Mouse (Mus musculus) left cerebral cortex, adult 2 months (tissue): ENCODE results near the gene Apobec1. TPM values are rescaled to one million over a fixed set of nuclear protein-coding genes. Genes with fewer than 3 reads are reported as not detected.
"Not testable (repeated sequence)": the region's sequence is repeated elsewhere in the genome, so short reads cannot be mapped to it uniquely, and the experiment has no call there.

Experiments
- DNase-seq, 2 experiments: peaks; one replicate each; pipeline ENCODE4 v3.0.0; 2021 to 2022; ENCODE audit warnings: low spot score in 2 of 2, mixed read lengths in 1 of 2; ENCODE audit errors: extremely low spot score in 1 of 2
- H3K27ac ChIP-seq: fragments of 200-600 bp; 2 replicates; pipeline ENCODE4 v1.8.1; 2022
- H3K4me3 ChIP-seq: fragments of 200-600 bp; 2 replicates; pipeline ENCODE4 v1.8.1; 2022
- CTCF ChIP-seq: fragments of 200-600 bp; IDR thresholded peaks from 2 replicates; pipeline ENCODE4 v1.8.1; 2022; ENCODE audit warnings: antibody characterized with exemption, mild to moderate bottlenecking, moderate library complexity
- intact Hi-C: fragments of 180-260 bp; cut with DNase I; formaldehyde crosslinking; loops from one replicate; pipeline ENCODE4 v1.15.1; 2025
- total RNA-seq, 2 experiments: library from RNA; stranded (reverse); gene quantifications; 2 replicates each; pipeline ENCODE4 v1.2.3; 2021

The Apobec1 gene
- total RNA-seq, 2 experiments from 2014 or later: 1.3 to 1.9 TPM

DNA sequence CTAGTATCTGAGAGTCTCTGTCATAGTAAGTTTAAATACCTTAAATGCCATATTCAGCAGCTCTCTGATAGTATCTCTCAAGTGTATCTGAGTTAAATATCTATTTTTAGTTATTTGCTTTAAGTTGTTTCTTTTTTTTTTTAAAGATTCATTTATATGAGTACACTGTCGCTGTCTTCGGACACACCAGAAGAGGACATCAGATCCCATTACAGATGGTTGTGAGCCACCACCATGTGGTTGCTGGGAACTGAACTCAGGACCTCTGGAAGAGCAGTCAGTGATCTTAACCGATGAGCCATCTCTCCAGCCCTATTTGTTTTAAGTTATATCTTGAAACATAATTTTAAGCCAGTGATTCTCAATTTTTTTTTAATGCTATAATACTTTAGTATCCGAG lies 1.2 kb downstream of the Apobec1 start:
- no peak overlapping the region for H3K4me3 ChIP-seq
- no peak for DNase-seq
- TF ChIP-seq CTCF: no peak
- intact Hi-C loops: no loop called here
- H3K27ac ChIP-seq: no peak overlapping the region

DNA sequence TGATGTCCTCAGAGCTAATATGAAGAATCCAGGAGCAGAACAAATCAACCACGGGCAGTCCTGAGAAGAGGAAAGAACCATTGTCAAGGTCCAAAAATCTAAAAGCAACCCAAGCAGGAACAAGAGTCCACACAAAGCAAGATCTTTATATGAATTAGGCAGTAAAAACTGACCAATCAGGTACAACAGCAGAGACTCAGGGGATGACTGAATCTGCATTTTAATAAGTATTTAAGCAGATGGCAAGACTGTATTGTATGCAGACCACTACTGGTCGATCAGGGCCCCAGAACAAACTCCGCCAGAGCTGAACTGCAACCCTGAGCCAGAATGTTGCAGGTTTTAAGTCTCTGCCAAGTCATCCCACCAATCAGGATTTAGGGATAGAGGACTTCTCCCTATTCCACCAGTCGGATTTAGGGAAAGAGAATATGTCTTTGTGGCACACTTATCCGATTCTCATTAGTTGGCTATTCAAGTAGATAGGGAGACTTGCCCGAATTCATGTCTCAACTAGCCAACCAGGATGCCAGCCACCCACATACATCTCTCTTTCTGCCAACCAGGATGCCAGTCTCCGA lies 2.1 kb downstream of the Apobec1 start:
- intact Hi-C loops: no loop called here
- TF ChIP-seq CTCF: no peak
- no peak for DNase-seq
- H3K4me3 ChIP-seq: no peak overlapping the region
- no peak overlapping the region for H3K27ac ChIP-seq

- intact Hi-C loops: no loop called here
- no peak for DNase-seq
- Histone ChIP-seq H3K27ac (no peak overlapping the region), H3K4me3 (no peak overlapping the region)
- TF ChIP-seq CTCF: no peak
These were observed 3.0 kb downstream of the Apobec1 start for GRCm38 (mm10) chr6:122599054-122599737.

GRCm38 (mm10) chr6:122598436-122598835 lies 3.8 kb downstream of the Apobec1 start:
- Histone ChIP-seq H3K27ac (no peak overlapping the region), H3K4me3 (no peak overlapping the region)
- DNase-seq: no peak
- TF ChIP-seq CTCF: no peak
- intact Hi-C loops: no loop called here

- H3K27ac ChIP-seq: no peak overlapping the region
- no peak overlapping the region for H3K4me3 ChIP-seq
- TF ChIP-seq CTCF: no peak
- intact Hi-C loops: no loop called here
- DNase-seq: no peak
These were observed 4.2 kb downstream of the Apobec1 start for GRCm38 (mm10) chr6:122598014-122598413.

GRCm38 (mm10) chr6:122596608-122597007 lies 5.6 kb downstream of the Apobec1 start:
- Histone ChIP-seq H3K27ac (no peak overlapping the region), H3K4me3 (no peak overlapping the region)
- intact Hi-C loops: no loop called here
- TF ChIP-seq CTCF: no peak
- DNase-seq: no peak

DNA sequence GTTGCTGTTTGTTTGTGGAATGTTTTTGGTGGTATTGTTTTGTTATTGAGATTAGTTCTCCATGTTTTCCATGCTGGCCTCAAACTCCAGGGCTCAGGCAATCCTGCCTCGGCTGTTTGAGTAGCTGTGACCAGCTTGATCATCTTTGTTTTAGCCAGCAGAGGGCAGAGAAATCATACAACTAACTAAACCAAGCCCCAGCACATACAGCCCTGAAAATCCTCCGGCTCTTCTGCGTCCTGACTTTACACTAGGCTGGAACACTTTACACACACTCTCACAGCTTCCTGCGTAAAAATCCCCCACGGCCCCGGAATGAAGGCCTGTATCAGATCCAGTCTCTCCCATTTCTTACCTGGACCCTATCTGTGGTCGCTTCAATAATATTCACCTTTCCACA lies 6.6 kb downstream of the Apobec1 start:
- TF ChIP-seq CTCF: peak; percentile 55
- DNase-seq: peak in 1 of 2 experiments; percentile 11
- H3K27ac ChIP-seq: no peak overlapping the region
- no peak overlapping the region for H3K4me3 ChIP-seq
- intact Hi-C loops: no loop called here

DNA sequence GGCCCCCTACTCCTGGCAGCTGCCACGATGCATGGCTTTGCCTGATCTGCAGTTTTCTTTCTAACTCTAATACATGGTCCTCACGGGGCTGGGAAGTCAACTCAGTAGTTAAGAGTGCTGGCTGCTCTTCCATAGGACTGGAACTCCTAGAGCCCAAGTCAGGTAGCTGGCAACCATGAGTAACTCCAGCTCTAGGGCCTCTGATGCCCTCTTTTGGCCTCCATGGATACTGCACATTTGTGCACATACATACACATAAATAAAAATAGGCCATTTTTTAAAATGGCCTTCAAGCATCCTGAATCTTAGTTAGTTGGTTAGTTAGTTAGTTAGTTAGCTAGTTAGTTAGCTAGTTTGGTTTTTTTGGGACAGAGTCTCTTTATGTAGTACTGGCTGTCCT lies 9.3 kb downstream of the Apobec1 start:
- Histone ChIP-seq H3K4me3 (no peak overlapping the region), H3K27ac (no peak overlapping the region)
- DNase-seq: no peak
- no peak; the same call in 1 of the 2 replicates for TF ChIP-seq CTCF
- intact Hi-C loops: no loop called here

DNA sequence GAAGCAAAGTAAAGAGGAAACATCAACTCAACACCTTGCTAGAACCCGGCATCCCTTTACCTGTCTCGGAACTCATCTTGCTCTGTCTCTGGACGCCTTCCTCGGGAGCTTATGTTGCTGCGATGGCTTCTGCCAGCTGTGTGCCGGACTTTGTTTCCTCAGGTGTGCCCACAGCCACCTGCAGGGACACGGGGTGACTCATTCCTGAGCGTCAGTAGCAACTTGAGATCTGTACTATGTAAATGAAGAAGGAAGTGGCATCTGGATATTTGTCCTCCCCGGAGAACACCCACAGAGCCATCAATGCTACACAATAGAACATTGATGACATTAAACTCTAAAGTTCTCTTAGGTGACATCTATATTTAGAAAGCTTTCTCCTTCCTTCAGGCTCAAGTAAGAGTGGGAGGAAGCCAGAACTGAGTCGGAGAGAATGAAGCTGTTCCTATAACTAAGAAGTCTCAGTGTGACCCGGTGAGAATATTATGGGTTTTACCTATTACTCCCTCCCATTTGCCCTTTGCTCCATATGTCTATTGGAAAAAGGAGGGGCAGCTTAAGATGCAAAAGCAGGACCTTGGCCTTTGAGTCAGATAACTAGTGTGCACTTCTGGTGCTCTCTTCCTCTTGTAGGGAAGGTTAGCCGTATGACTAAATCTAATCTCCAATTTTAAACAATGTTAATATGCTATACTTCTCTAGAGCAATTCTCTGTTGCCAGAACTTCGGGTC lies 11.1 kb downstream of the Apobec1 start:
- intact Hi-C loops: no loop called here
- Histone ChIP-seq H3K27ac (no peak overlapping the region), H3K4me3 (no peak overlapping the region)
- TF ChIP-seq CTCF: no peak
- no peak for DNase-seq

DNA sequence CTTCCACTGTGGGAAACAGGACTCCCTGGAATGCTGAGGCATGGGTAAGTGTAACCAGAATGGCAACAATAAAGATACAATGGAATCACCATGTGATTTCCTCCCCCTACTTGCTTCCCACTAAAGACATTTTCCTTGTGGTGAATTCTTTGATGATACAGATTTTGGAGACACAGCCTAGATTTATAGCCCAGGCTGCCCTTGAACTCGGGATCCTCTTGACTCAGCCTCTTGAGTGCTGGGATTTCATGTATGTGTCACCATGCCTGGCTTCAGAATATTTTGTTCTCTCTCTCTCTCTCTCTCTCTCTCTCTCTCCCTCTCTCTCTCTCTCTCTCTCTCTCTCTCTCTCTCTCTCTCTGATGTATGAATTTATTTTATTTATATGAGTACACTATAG lies 23.2 kb downstream of the Apobec1 start:
- no peak for DNase-seq
- intact Hi-C loops: no loop called here
- no peak for TF ChIP-seq CTCF
- H3K27ac ChIP-seq: no peak overlapping the region
- no peak overlapping the region for H3K4me3 ChIP-seq

- no peak for DNase-seq
- Histone ChIP-seq H3K4me3 (no peak overlapping the region), H3K27ac (no peak overlapping the region)
- intact Hi-C loops: no loop called here
- TF ChIP-seq CTCF: no peak
These were observed 25.2 kb downstream of the Apobec1 start for GRCm38 (mm10) chr6:122577030-122577429.

DNA sequence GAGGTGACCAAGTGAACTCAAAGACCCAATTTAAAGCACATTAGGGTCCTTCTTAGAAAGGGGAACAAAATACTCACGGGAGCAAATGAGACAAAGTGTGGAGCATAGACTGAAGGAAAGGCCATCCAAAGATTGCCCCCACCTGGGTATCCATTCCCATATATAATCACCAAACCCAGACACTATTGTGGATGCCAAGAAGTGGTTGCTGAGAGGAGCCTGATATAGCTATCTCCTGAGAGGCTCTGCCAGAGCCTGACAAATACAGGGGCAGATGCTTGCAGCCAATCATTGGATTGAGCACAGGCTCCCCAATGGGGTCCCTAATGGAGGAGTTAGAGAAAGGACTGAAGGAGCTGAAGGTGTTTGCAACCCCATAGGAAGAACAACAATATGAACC lies 27.2 kb downstream of the Apobec1 start:
- H3K27ac ChIP-seq, DNase-seq, intact Hi-C loops, H3K4me3 ChIP-seq: not testable (repeated sequence)

- H3K4me3 ChIP-seq: no peak overlapping the region
- no peak for DNase-seq
- no peak overlapping the region for H3K27ac ChIP-seq
- intact Hi-C loops: no loop called here
- TF ChIP-seq CTCF: no peak
These were observed 30.7 kb downstream of the Apobec1 start for GRCm38 (mm10) chr6:122571617-122571959.
